Comparison of ENCODE assay signal across 23 mouse cellular contexts in genomic region chr10:20197039-20197438, GRCm38 (mm10).
"Had no signal": no experiment of that assay in that cellular context is flagged by ENCODE, and none has a peak within 500 bp of the region (broad histone marks: within the 10 kb centered on the region; RNA-seq: fewer than 3 reads in every experiment).

No protein-coding gene starts in this region.

- H3K4me3 ChIP-seq: heart, adult 2 months; heart, embryonic 12.5 days; hindbrain, embryonic 13.5 days; hindbrain, embryonic 15.5 days; kidney, embryonic 15.5 days; limb, embryonic 13.5 days; limb, embryonic 15.5 days; liver, embryonic 12.5 days had no signal

- DNase-seq: gastrocnemius, postnatal 14 days; gastrocnemius, postnatal 36 days; heart, adult 2 months; heart, postnatal 10 days; heart, postnatal 4 days; kidney, adult 11 months; kidney, adult 2 months; kidney, adult 9 months; kidney, postnatal 14 days; kidney, postnatal 36 days; layer of hippocampus, postnatal 36 days; left cerebral cortex, postnatal 4 days had no signal

- H3K27ac ChIP-seq: heart, adult 2 months; hindbrain, embryonic 13.5 days; hindbrain, embryonic 15.5 days; hindbrain, postnatal 0 days; kidney, embryonic 15.5 days; kidney, postnatal 0 days; limb, embryonic 13.5 days; limb, embryonic 15.5 days; liver, embryonic 12.5 days; liver, embryonic 14.5 days had no signal

- ATAC-seq: hindbrain, postnatal 0 days; intestine, embryonic 16.5 days; liver, embryonic 12.5 days had no signal
